Mouse (Mus musculus) MEL (cell line): ENCODE results near the gene Ccl7. TPM values are rescaled to one million over a fixed set of nuclear protein-coding genes. Genes with fewer than 3 reads are reported as not detected.

Experiments
- DNase-seq: peaks from one replicate; pipeline ENCODE4 v3.0.0; 2011; ENCODE audit warnings: low read depth, low spot score
- H3K27ac ChIP-seq: 2 replicates; pipeline ENCODE4 v1.5.1; 2012; ENCODE audit warnings: low read depth, mild to moderate bottlenecking, control low read depth, low read length, moderate library complexity; ENCODE audit not compliant: control insufficient read depth
- H3K27me3 ChIP-seq, 2 experiments: fragments of 150-350 bp in 1 of 2; sonication (generic) in 1 of 2; 2 replicates each; pipeline ENCODE4 v1.6.1; 2012; ENCODE audit warnings: low read length in 2 of 2, mild to moderate bottlenecking in 2 of 2, improper control_type of control experiment in 1 of 2, moderate library complexity in 1 of 2; ENCODE audit not compliant: insufficient read depth in 2 of 2, control insufficient read depth in 1 of 2
- H3K36me3 ChIP-seq, 2 experiments: 2 replicates each; pipeline ENCODE4 v1.6.1; 2012 to 2014; ENCODE audit warnings: low read length in 2 of 2, improper control_type of control experiment in 1 of 2, inconsistent platforms in 1 of 2, mild to moderate bottlenecking in 1 of 2; ENCODE audit not compliant: insufficient read depth in 2 of 2, control insufficient read depth in 1 of 2
- H3K4me1 ChIP-seq, 2 experiments: fragments of 150-350 bp in 1 of 2; sonication (generic) in 1 of 2; 2 replicates each; pipeline ENCODE4 v1.6.1; 2012; ENCODE audit warnings: low read length in 2 of 2, improper control_type of control experiment in 1 of 2, mild to moderate bottlenecking in 1 of 2; ENCODE audit not compliant: insufficient read depth in 2 of 2, control insufficient read depth in 1 of 2
- H3K4me3 ChIP-seq, 2 experiments: fragments of 150-350 bp in 1 of 2; sonication (generic) in 1 of 2; 2 replicates each; pipeline ENCODE4 v1.5.1; 2012; ENCODE audit warnings: low read depth in 2 of 2, low read length in 2 of 2, mild to moderate bottlenecking in 2 of 2, moderate library complexity in 2 of 2, control low read depth in 1 of 2, improper control_type of control experiment in 1 of 2; ENCODE audit not compliant: control insufficient read depth in 1 of 2, insufficient read depth in 1 of 2
- H3K79me2 ChIP-seq: 2 replicates; pipeline ENCODE4 v1.6.1; 2012; ENCODE audit warnings: mild to moderate bottlenecking, low read length, moderate library complexity; ENCODE audit not compliant: control insufficient read depth, poor library complexity, insufficient read depth
- H3K9ac ChIP-seq: 2 replicates; pipeline ENCODE4 v1.6.1; 2012; ENCODE audit warnings: low read depth, mild to moderate bottlenecking, control low read depth, low read length, moderate library complexity; ENCODE audit not compliant: control insufficient read depth, poor library complexity, severe bottlenecking
- H3K9me3 ChIP-seq: fragments of 150-350 bp; sonication (generic); replicated peaks from 2 replicates; pipeline ENCODE4 v1.6.1; 2012; ENCODE audit warnings: mild to moderate bottlenecking, low read length, improper control_type of control experiment, moderate library complexity; ENCODE audit not compliant: insufficient read depth
- BHLHE40 ChIP-seq: IDR thresholded peaks from 2 replicates; pipeline ENCODE4 v1.6.1; 2012; ENCODE audit warnings: low read depth, mild to moderate bottlenecking, inconsistent platforms, low read length, improper control_type of control experiment, borderline replicate concordance
- CHD1 ChIP-seq: IDR thresholded peaks from 2 replicates; pipeline ENCODE4 v1.6.1; 2012; ENCODE audit warnings: low read depth, mild to moderate bottlenecking, inconsistent platforms, low read length, improper control_type of control experiment
- CHD2 ChIP-seq: IDR thresholded peaks from 2 replicates; pipeline ENCODE4 v1.6.1; 2011; ENCODE audit warnings: low read length, improper control_type of control experiment
- ELF1 ChIP-seq: IDR thresholded peaks from 2 replicates; pipeline ENCODE4 v1.6.1; 2014; ENCODE audit warnings: low read depth, mild to moderate bottlenecking, inconsistent platforms, low read length, improper control_type of control experiment, moderate library complexity
- EP300 ChIP-seq, 2 experiments: IDR thresholded peaks; 2 replicates each; pipeline ENCODE4 v1.6.1; 2011; ENCODE audit warnings: improper control_type of control experiment in 2 of 2, low read length in 2 of 2, low read depth in 1 of 2, mild to moderate bottlenecking in 1 of 2
- ETS1 ChIP-seq: IDR thresholded peaks from 2 replicates; pipeline ENCODE4 v1.6.1; 2012; ENCODE audit warnings: low read depth, mild to moderate bottlenecking, inconsistent platforms, low read length, improper control_type of control experiment, moderate library complexity
- GABPA ChIP-seq: IDR thresholded peaks from 2 replicates; pipeline ENCODE4 v1.6.1; 2012; ENCODE audit warnings: low read depth, mild to moderate bottlenecking, inconsistent platforms, low read length, improper control_type of control experiment, moderate library complexity
- GATA1 ChIP-seq: IDR thresholded peaks from 2 replicates; pipeline ENCODE4 v1.6.1; 2011; ENCODE audit warnings: low read depth, low read length, improper control_type of control experiment
- JUND ChIP-seq: IDR thresholded peaks from 2 replicates; pipeline ENCODE4 v1.6.1; 2011; ENCODE audit warnings: low read depth, mild to moderate bottlenecking, improper control_type of control experiment, low read length
- MAFK ChIP-seq: IDR thresholded peaks from 2 replicates; pipeline ENCODE4 v1.6.1; 2011; ENCODE audit warnings: low read depth, mild to moderate bottlenecking, low read length, improper control_type of control experiment, borderline replicate concordance
- MAX ChIP-seq: IDR thresholded peaks from 2 replicates; pipeline ENCODE4 v1.6.1; 2011; ENCODE audit warnings: low read length, improper control_type of control experiment
- MAZ ChIP-seq: IDR thresholded peaks from 2 replicates; pipeline ENCODE4 v1.6.1; 2012; ENCODE audit warnings: low read depth, mild to moderate bottlenecking, inconsistent platforms, low read length, improper control_type of control experiment
- NELFE ChIP-seq: IDR thresholded peaks from 2 replicates; pipeline ENCODE4 v1.6.1; 2011; ENCODE audit warnings: low read depth, low read length, improper control_type of control experiment
- POLR2A ChIP-seq, 2 experiments: IDR thresholded peaks; 2 replicates each; pipeline ENCODE4 v1.6.1; 2011 to 2012; ENCODE audit warnings: low read length in 2 of 2, mild to moderate bottlenecking in 2 of 2, control low read depth in 1 of 2, improper control_type of control experiment in 1 of 2, low read depth in 1 of 2, moderate library complexity in 1 of 2; ENCODE audit not compliant: control insufficient read depth in 1 of 2, insufficient read depth in 1 of 2, poor library complexity in 1 of 2
- POLR2AphosphoS5 ChIP-seq: IDR thresholded peaks from 2 replicates; pipeline ENCODE4 v1.6.1; 2012; ENCODE audit warnings: low read depth, borderline replicate concordance, mild to moderate bottlenecking, inconsistent platforms, low read length, moderate library complexity, mixed read lengths
- RAD21 ChIP-seq: IDR thresholded peaks from 2 replicates; pipeline ENCODE4 v1.6.1; 2011; ENCODE audit warnings: mild to moderate bottlenecking, low read depth, low read length, improper control_type of control experiment
- TAL1 ChIP-seq: IDR thresholded peaks from 2 replicates; pipeline ENCODE4 v1.6.1; 2012; ENCODE audit warnings: mild to moderate bottlenecking, inconsistent platforms, low read length, moderate library complexity, mixed read lengths
- TBP ChIP-seq: IDR thresholded peaks from 2 replicates; pipeline ENCODE4 v1.8.0; 2011; ENCODE audit warnings: low read depth, low read length, improper control_type of control experiment
- TCF12 ChIP-seq: IDR thresholded peaks from 2 replicates; pipeline ENCODE4 v1.6.1; 2014; ENCODE audit warnings: low read depth, mild to moderate bottlenecking, inconsistent platforms, low read length, improper control_type of control experiment, moderate library complexity
- UBTF ChIP-seq: IDR thresholded peaks from 2 replicates; pipeline ENCODE4 v1.6.1; 2012; ENCODE audit warnings: low read depth, mild to moderate bottlenecking, inconsistent platforms, low read length, improper control_type of control experiment, moderate library complexity, borderline replicate concordance; ENCODE audit not compliant: insufficient read depth
- USF1 ChIP-seq: IDR thresholded peaks from 2 replicates; pipeline ENCODE4 v1.6.1; 2014; ENCODE audit warnings: low read depth, mild to moderate bottlenecking, inconsistent platforms, low read length, improper control_type of control experiment, moderate library complexity
- ZC3H11A ChIP-seq: IDR thresholded peaks from 2 replicates; pipeline ENCODE4 v1.6.1; 2012; ENCODE audit warnings: low read depth, mild to moderate bottlenecking, inconsistent platforms, low read length, improper control_type of control experiment
- ZKSCAN1 ChIP-seq: IDR thresholded peaks from 2 replicates; pipeline ENCODE4 v1.6.1; 2012; ENCODE audit warnings: low read depth, mild to moderate bottlenecking, inconsistent platforms, low read length, improper control_type of control experiment, moderate library complexity
- ZMIZ1 ChIP-seq: IDR thresholded peaks from 2 replicates; pipeline ENCODE4 v1.6.1; 2012; ENCODE audit warnings: low read depth, mild to moderate bottlenecking, inconsistent platforms, low read length, improper control_type of control experiment, moderate library complexity
- ZNF384 ChIP-seq: IDR thresholded peaks from 2 replicates; pipeline ENCODE4 v1.6.1; 2012; ENCODE audit warnings: low read depth, mild to moderate bottlenecking, inconsistent platforms, low read length, improper control_type of control experiment
- polyA plus RNA-seq, 2 experiments: library from polyadenylated mRNA; stranded (reverse) in 1 of 2; unstranded in 1 of 2; fragments of >175 nt in 1 of 2; fragments of >200 nt in 1 of 2; gene quantifications; 2 replicates each; pipeline versions ENCODE4 v1.2.1 to v1.2.4; 2012; ENCODE audit warnings: low replicate concordance in 2 of 2, low read depth in 1 of 2; ENCODE audit not compliant: insufficient read length in 2 of 2, insufficient read depth in 1 of 2, missing spikeins in 1 of 2
- total RNA-seq: library from RNA; depleted of rRNA; stranded (reverse); fragments of 300-350 nt; gene quantifications from 2 replicates; pipeline ENCODE4 v1.2.3, GENCODE M21; 2012

Gene Ccl7
- total and polyA plus RNA-seq, 3 experiments, result not detected

DNA sequence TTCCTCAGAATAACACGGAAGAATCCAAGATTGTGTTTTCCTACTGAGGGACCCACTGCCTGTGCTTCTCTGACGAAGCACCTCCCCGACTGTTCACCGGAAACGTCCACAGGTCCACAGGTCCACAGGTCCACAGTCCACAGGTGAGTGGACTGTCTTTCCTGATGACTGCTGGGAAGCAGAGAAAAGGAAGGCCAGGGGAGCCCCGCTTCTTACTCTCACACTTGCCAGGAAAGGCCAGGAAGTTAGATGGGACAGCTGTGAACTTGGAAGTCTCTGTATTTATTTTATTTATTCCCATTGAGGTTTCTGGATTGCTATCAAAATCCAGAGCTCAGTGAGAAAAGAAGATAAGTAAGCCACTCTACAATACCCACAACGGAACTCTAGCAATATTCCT lies 8.3 kb downstream of the Ccl7 start:
- H3K27me3 ChIP-seq, result no peaks in the 10 kb centered on the region
- no peak overlapping the region for H3K27ac ChIP-seq
- H3K36me3 ChIP-seq, result no peaks in the 10 kb centered on the region
- H3K9me3 ChIP-seq, result no peaks in the 10 kb centered on the region
- no peaks in the 10 kb centered on the region for H3K79me2 ChIP-seq
- TF ChIP-seq ZNF384 (no peak), POLR2A (IDR thresholded peaks at IDR 0.05; ENCODE audit: control insufficient read depth in 1 of 2, insufficient read depth in 1 of 2, low read depth in 1 of 2, low read length in 2 of 2, poor library complexity in 1 of 2) (no peak), MAFK (no peak), USF1 (no peak), POLR2AphosphoS5 (no peak), GATA1 (no peak), TBP (no peak), TAL1 (no peak), MAZ (no peak), ZC3H11A (no peak), ETS1 (no peak), NELFE (no peak), BHLHE40 (no peak), TCF12 (no peak), UBTF (no peak), RAD21 (no peak), ZKSCAN1 (no peak), CHD1 (no peak)
- H3K9ac ChIP-seq, result no peak overlapping the region
- no peak for DNase-seq
- no peak overlapping the region for H3K4me3 ChIP-seq
- no peaks in the 10 kb centered on the region for H3K4me1 ChIP-seq

DNA sequence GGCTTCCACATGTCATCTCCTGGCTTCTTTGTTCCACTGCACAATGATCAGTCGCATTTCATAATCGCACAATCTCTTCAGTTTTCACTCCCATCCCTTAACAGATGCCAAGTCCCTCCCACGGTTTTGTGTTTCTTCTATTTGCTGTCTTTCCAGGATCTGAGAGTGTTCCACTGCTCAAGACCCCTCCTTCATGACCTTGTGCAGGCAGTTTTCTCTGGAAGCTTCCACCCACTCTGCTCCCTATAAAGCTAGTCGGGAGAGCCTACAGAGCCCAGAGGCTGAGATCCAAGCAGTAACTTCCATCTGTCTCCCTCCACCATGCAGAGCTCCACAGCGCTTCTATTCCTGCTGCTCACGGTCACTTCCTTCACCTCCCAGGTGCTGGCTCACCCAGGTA lies 12.1 kb downstream of the Ccl7 start, which contains the start of gene Ccl11:
Gene Ccl11, plus strand, starts transcription at position 178 of the 400 bp plus-strand sequence.
- Histone ChIP-seq H3K27ac (no peak within 1 kb of the TSS), H3K36me3 (no peaks in the 10 kb centered on the region), H3K9me3 (no peaks in the 10 kb centered on the region), H3K9ac (no peak within 1 kb of the TSS), H3K4me3 (no peak within 1 kb of the TSS)
- TF ChIP-seq GABPA (no peak), ELF1 (no peak), BHLHE40 (no peak), EP300 (IDR thresholded peaks at IDR 0.05; ENCODE audit: low read depth in 1 of 2, low read length in 2 of 2) (no peak), JUND (no peak), UBTF (no peak), ZNF384 (no peak), NELFE (no peak), USF1 (no peak), POLR2AphosphoS5 (no peak), MAX (no peak), RAD21 (no peak), ZMIZ1 (no peak), CHD2 (no peak), MAZ (no peak), GATA1 (no peak)
- TF ChIP-seq, all 39 proteins: peak for 0
- H3K4me1 ChIP-seq, result no peaks in the 10 kb centered on the region
- no peaks in the 10 kb centered on the region for H3K79me2 ChIP-seq
- no peaks in the 10 kb centered on the region for H3K27me3 ChIP-seq
- no peak for DNase-seq
